Mouse (Mus musculus) ES-Bruce4 (cell line): ENCODE results near the gene Rai14. TPM values are rescaled to one million over a fixed set of nuclear protein-coding genes. Genes with fewer than 3 reads are reported as not detected.

Experiments used
- H3K27ac ChIP-seq: 2 replicates; pipeline ENCODE4 v1.5.1; 2012; ENCODE audit warnings: low read length, inconsistent platforms; ENCODE audit not compliant: insufficient read depth
- H3K27me3 ChIP-seq: 2 replicates; pipeline ENCODE4 v1.6.1; 2012; ENCODE audit warnings: mild to moderate bottlenecking, low read length, inconsistent platforms; ENCODE audit not compliant: control insufficient read depth, poor library complexity, insufficient read depth, severe bottlenecking
- H3K36me3 ChIP-seq: 2 replicates; pipeline ENCODE4 v1.6.1; 2012; ENCODE audit warnings: inconsistent platforms, mild to moderate bottlenecking, low read length, moderate library complexity; ENCODE audit not compliant: control insufficient read depth, poor library complexity, insufficient read depth, severe bottlenecking
- H3K4me1 ChIP-seq: one replicate; pipeline ENCODE4 v1.8.1; 2011; ENCODE audit warnings: low read length; ENCODE audit not compliant: control insufficient read depth, insufficient read depth
- H3K4me3 ChIP-seq: 2 replicates; pipeline ENCODE4 v1.5.1; 2011; ENCODE audit warnings: low read depth, mild to moderate bottlenecking, low read length
- H3K9ac ChIP-seq: 2 replicates; pipeline ENCODE4 v1.6.1; 2012; ENCODE audit warnings: low read depth, mild to moderate bottlenecking, inconsistent platforms; ENCODE audit not compliant: poor library complexity, severe bottlenecking
- H3K9me3 ChIP-seq: replicated peaks from 2 replicates; pipeline ENCODE4 v1.6.1; 2012; ENCODE audit warnings: mild to moderate bottlenecking, low read length, inconsistent platforms; ENCODE audit not compliant: control insufficient read depth, poor library complexity, insufficient read depth, severe bottlenecking
- CTCF ChIP-seq: IDR thresholded peaks from one replicate; pipeline ENCODE4 v1.8.1; 2011; ENCODE audit warnings: low read depth, low read length
- EP300 ChIP-seq: IDR thresholded peaks from 2 replicates; pipeline ENCODE4 v1.6.1; 2011; ENCODE audit warnings: low read depth, low read length; ENCODE audit not compliant: insufficient read depth
- POLR2A ChIP-seq: IDR thresholded peaks from one replicate; pipeline ENCODE4 v1.8.1; 2011; ENCODE audit warnings: low read length; ENCODE audit not compliant: insufficient read depth
- polyA plus RNA-seq: library from polyadenylated mRNA; stranded (reverse); fragments of >200 nt; gene quantifications from 2 replicates; pipeline ENCODE4 v1.2.4, GENCODE M21; 2011; ENCODE audit warnings: low read depth; ENCODE audit not compliant: missing spikeins, insufficient read depth, insufficient read length

Gene Rai14
- polyA plus RNA-seq, 1 experiment = 80.9 TPM

- Histone ChIP-seq H3K27me3 (no peaks in the 10 kb centered on the region), H3K36me3 (no peaks in the 10 kb centered on the region), H3K9ac (no peak overlapping the region), H3K27ac (no peak overlapping the region), H3K9me3 (0 out of 2 replicates have a peak, but pooled peaks cover 3% of the 10 kb centered on the region), H3K4me3 (no peak overlapping the region), H3K4me1 (no peaks in the 10 kb centered on the region)
- TF ChIP-seq EP300 = no peak
- no peak for TF ChIP-seq CTCF
- no peak for TF ChIP-seq POLR2A
These were observed 35.9 kb upstream of the Rai14 start for GRCm38 (mm10) chr15:10750339-10750738.

- Histone ChIP-seq H3K9me3 (0 out of 2 replicates have a peak, but pooled peaks cover 3% of the 10 kb centered on the region), H3K4me1 (no peaks in the 10 kb centered on the region), H3K4me3 (no peak overlapping the region), H3K27ac (no peak overlapping the region), H3K27me3 (no peaks in the 10 kb centered on the region), H3K36me3 (no peaks in the 10 kb centered on the region), H3K9ac (no peak overlapping the region)
- no peak for TF ChIP-seq CTCF
- TF ChIP-seq EP300 = no peak
- TF ChIP-seq POLR2A = no peak
These were observed 35.3 kb upstream of the Rai14 start for GRCm38 (mm10) chr15:10749678-10750077.

- TF ChIP-seq EP300 (no peak), POLR2A (no peak), CTCF (no peak)
- no peaks in the 10 kb centered on the region for H3K27me3 ChIP-seq
- H3K9me3 ChIP-seq = 0 out of 2 replicates have a peak, but pooled peaks cover 3% of the 10 kb centered on the region
- H3K4me1 ChIP-seq = peaks cover 1% of the 10 kb centered on the region
- H3K4me3 ChIP-seq = no peak overlapping the region
- no peak overlapping the region for H3K9ac ChIP-seq
- no peaks in the 10 kb centered on the region for H3K36me3 ChIP-seq
- no peak overlapping the region for H3K27ac ChIP-seq
These were observed 33.2 kb upstream of the Rai14 start for GRCm38 (mm10) chr15:10747638-10748037.

GRCm38 (mm10) chr15:10747226-10747625 is 32.8 kb upstream of the Rai14 start:
- Histone ChIP-seq H3K27ac (no peak overlapping the region), H3K4me1 (peaks cover 2% of the 10 kb centered on the region), H3K9me3 (0 out of 2 replicates have a peak, but pooled peaks cover 3% of the 10 kb centered on the region), H3K27me3 (no peaks in the 10 kb centered on the region), H3K4me3 (no peak overlapping the region), H3K9ac (no peak overlapping the region), H3K36me3 (no peaks in the 10 kb centered on the region)
- TF ChIP-seq EP300 (no peak), POLR2A (no peak), CTCF (no peak)

GRCm38 (mm10) chr15:10746303-10747051 is 32.1 kb upstream of the Rai14 start:
- H3K36me3 ChIP-seq = no peaks in the 10 kb centered on the region
- peaks cover 2% of the 10 kb centered on the region for H3K4me1 ChIP-seq
- no peak overlapping the region for H3K9ac ChIP-seq
- no peak overlapping the region for H3K4me3 ChIP-seq
- TF ChIP-seq CTCF (no peak), EP300 (no peak), POLR2A (no peak)
- no peak overlapping the region for H3K27ac ChIP-seq
- H3K9me3 ChIP-seq = 0 out of 2 replicates have a peak, but pooled peaks cover 3% of the 10 kb centered on the region
- H3K27me3 ChIP-seq = no peaks in the 10 kb centered on the region

GRCm38 (mm10) chr15:10742441-10742840 is 28.0 kb upstream of the Rai14 start:
- H3K9ac ChIP-seq = no peak overlapping the region
- no peak overlapping the region for H3K4me3 ChIP-seq
- H3K36me3 ChIP-seq = no peaks in the 10 kb centered on the region
- H3K9me3 ChIP-seq = no peaks in the 10 kb centered on the region
- H3K27ac ChIP-seq = no peak overlapping the region
- peaks cover 2% of the 10 kb centered on the region for H3K4me1 ChIP-seq
- no peaks in the 10 kb centered on the region for H3K27me3 ChIP-seq
- no peak for TF ChIP-seq EP300
- no peak for TF ChIP-seq POLR2A
- no peak for TF ChIP-seq CTCF
